Comparison of ENCODE assay signal across 19 mouse cellular contexts in the genomic region with DNA sequence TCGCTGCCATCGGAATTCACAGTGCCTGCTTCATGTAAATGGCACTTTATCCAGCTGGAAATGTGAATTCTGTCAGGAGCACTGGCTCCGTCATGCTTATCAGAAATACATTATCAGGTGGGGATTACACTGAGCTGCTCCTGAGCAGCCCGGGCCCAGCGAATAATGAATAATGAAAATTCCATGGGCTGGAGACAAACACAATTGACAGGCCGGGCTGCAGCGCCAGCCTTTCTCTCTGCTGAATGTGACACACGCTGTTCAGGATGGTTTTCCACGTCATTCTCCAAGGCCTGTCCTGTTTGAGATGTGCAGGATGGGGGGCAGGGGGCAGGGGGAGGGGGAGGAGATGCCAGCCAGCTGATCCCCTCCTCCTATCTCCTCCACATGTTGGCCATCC.
A peak's percentile ranks its signal among the peaks of the same experiment; 100 is the strongest.
DNase-seq lines count a peak whose midpoint lies in the region; ATAC-seq lines count a peak whose summit lies in the region.
"Had no signal": no experiment of that assay in that cellular context is flagged by ENCODE, and none has a peak within 500 bp of the region (broad histone marks: within the 10 kb centered on the region; RNA-seq: fewer than 3 reads in every experiment).

No protein-coding gene starts in this region.

- H3K9me3 ChIP-seq in forebrain, embryonic 10.5 days = no peaks in the 10 kb centered on the region
- H3K9me3 ChIP-seq in forebrain, embryonic 16.5 days (ENCODE audit: control insufficient read depth, low read length) = no peaks in the 10 kb centered on the region
- no peaks in the 10 kb centered on the region for H3K9me3 ChIP-seq in heart, embryonic 16.5 days (replicated peaks; ENCODE audit: control insufficient read depth, low read length)
- H3K9me3 ChIP-seq in hindbrain, embryonic 13.5 days = no peaks in the 10 kb centered on the region
- no peaks in the 10 kb centered on the region for H3K9me3 ChIP-seq in midbrain, embryonic 15.5 days
- H3K9me3 ChIP-seq: embryonic facial prominence, embryonic 12.5 days had no signal

- no peaks in the 10 kb centered on the region for H3K36me3 ChIP-seq in forebrain, embryonic 10.5 days (replicated peaks)
- H3K36me3 ChIP-seq in forebrain, embryonic 16.5 days (ENCODE audit: control insufficient read depth, insufficient read depth) = no peaks in the 10 kb centered on the region
- H3K36me3 ChIP-seq in heart, embryonic 16.5 days (ENCODE audit: control insufficient read depth, insufficient read depth) = no peaks in the 10 kb centered on the region
- H3K36me3 ChIP-seq in hindbrain, embryonic 13.5 days = no peaks in the 10 kb centered on the region
- H3K36me3 ChIP-seq in midbrain, embryonic 15.5 days (replicated peaks) = no peaks in the 10 kb centered on the region
- H3K36me3 ChIP-seq: embryonic facial prominence, embryonic 12.5 days had no signal

- intact Hi-C loops in heart, postnatal 25 days (cut with DNase I) = no loop called here

- no peak for ATAC-seq in forebrain, embryonic 16.5 days
- ATAC-seq in heart, embryonic 16.5 days (replicated peaks; ENCODE audit: extremely low read depth, insufficient read depth, low FRiP score) = no peak
- peak; percentile 46; the same call in 1 of the 2 replicates for ATAC-seq in hindbrain, embryonic 13.5 days (ENCODE audit: low FRiP score)
- ATAC-seq in midbrain, embryonic 15.5 days (replicated peaks) = peak; percentile 84
- ATAC-seq: intestine, postnatal 0 days had no signal

- 0 out of 2 replicates have a peak overlapping the region, but pooled peaks have one; percentile 20 for H3K27ac ChIP-seq in forebrain, embryonic 10.5 days
- H3K27ac ChIP-seq in forebrain, embryonic 16.5 days (ENCODE audit: low read length) = no peak overlapping the region
- H3K27ac ChIP-seq in heart, embryonic 16.5 days (ENCODE audit: low read length) = no peak overlapping the region
- peak overlapping the region; percentile 80 for H3K27ac ChIP-seq in hindbrain, embryonic 13.5 days
- peak overlapping the region; percentile 76 for H3K27ac ChIP-seq in midbrain, embryonic 15.5 days
- H3K27ac ChIP-seq: embryonic facial prominence, embryonic 12.5 days; heart, adult 2 months; kidney, postnatal 0 days had no signal

- H3K9ac ChIP-seq in forebrain, embryonic 16.5 days (replicated peaks; ENCODE audit: low read depth, low read length) = no peak overlapping the region
- H3K9ac ChIP-seq in heart, embryonic 16.5 days (ENCODE audit: low read length) = no peak overlapping the region
- H3K9ac ChIP-seq in hindbrain, embryonic 13.5 days = no peak overlapping the region
- no peak overlapping the region for H3K9ac ChIP-seq in midbrain, embryonic 15.5 days
- H3K9ac ChIP-seq: embryonic facial prominence, embryonic 12.5 days had no signal

- H3K27me3 ChIP-seq in forebrain, embryonic 10.5 days (ENCODE audit: poor library complexity, severe bottlenecking) = no peaks in the 10 kb centered on the region
- no peaks in the 10 kb centered on the region for H3K27me3 ChIP-seq in forebrain, embryonic 16.5 days (replicated peaks; ENCODE audit: control insufficient read depth, insufficient read depth, low read length)
- H3K27me3 ChIP-seq in heart, embryonic 16.5 days (ENCODE audit: control insufficient read depth, insufficient read depth, low read length) = no peaks in the 10 kb centered on the region
- no peaks in the 10 kb centered on the region for H3K27me3 ChIP-seq in hindbrain, embryonic 13.5 days
- H3K27me3 ChIP-seq in midbrain, embryonic 15.5 days (replicated peaks) = no peaks in the 10 kb centered on the region
- H3K27me3 ChIP-seq: embryonic facial prominence, embryonic 12.5 days had no signal

- no peak overlapping the region for H3K4me2 ChIP-seq in forebrain, embryonic 16.5 days (ENCODE audit: low read length)
- H3K4me2 ChIP-seq in heart, embryonic 16.5 days (ENCODE audit: low read depth, low read length) = peak overlapping the region; percentile 5; the same call in 1 of the 2 replicates
- no peak overlapping the region for H3K4me2 ChIP-seq in hindbrain, embryonic 13.5 days
- H3K4me2 ChIP-seq in midbrain, embryonic 15.5 days = peak overlapping the region; percentile 22; the same call in 1 of the 2 replicates
- H3K4me2 ChIP-seq: embryonic facial prominence, embryonic 12.5 days had no signal

- no peak overlapping the region for H3K4me3 ChIP-seq in forebrain, embryonic 10.5 days
- no peak overlapping the region for H3K4me3 ChIP-seq in forebrain, embryonic 16.5 days (replicated peaks; ENCODE audit: low read length)
- H3K4me3 ChIP-seq in heart, embryonic 16.5 days (ENCODE audit: low read length) = no peak overlapping the region
- no peak overlapping the region for H3K4me3 ChIP-seq in hindbrain, embryonic 13.5 days
- no peak overlapping the region for H3K4me3 ChIP-seq in midbrain, embryonic 15.5 days
- H3K4me3 ChIP-seq: embryonic facial prominence, embryonic 12.5 days; heart, adult 2 months had no signal

- no peak for DNase-seq in forebrain, embryonic 10.5 days (ENCODE audit: extremely low spot score, low spot score)
- no peak for DNase-seq in heart, postnatal 25 days (ENCODE audit: low spot score)
- DNase-seq in adrenal gland, postnatal 4 days (ENCODE audit: low spot score in 2 of 2) = no peak
- DNase-seq in testis, postnatal 14 days (ENCODE audit: low spot score) = no peak
- DNase-seq: adrenal gland, adult 8-10 months; cerebellum, adult 18-20 months; heart, adult 2 months; layer of hippocampus, postnatal 36 days; liver; lung, adult 2 months; lung, postnatal 36 days; thymus, postnatal 36 days had no signal

- H3K4me1 ChIP-seq in forebrain, embryonic 10.5 days = peaks cover 6% of the 10 kb centered on the region
- H3K4me1 ChIP-seq in forebrain, embryonic 16.5 days (replicated peaks; ENCODE audit: control insufficient read depth, insufficient read depth, low read length) = no peaks in the 10 kb centered on the region
- H3K4me1 ChIP-seq in heart, embryonic 16.5 days (ENCODE audit: control insufficient read depth, insufficient read depth, low read length) = 0 out of 2 replicates have a peak, but pooled peaks cover 2% of the 10 kb centered on the region
- peaks cover 9% of the 10 kb centered on the region for H3K4me1 ChIP-seq in hindbrain, embryonic 13.5 days (replicated peaks)
- H3K4me1 ChIP-seq in midbrain, embryonic 15.5 days = peaks cover 8% of the 10 kb centered on the region
- H3K4me1 ChIP-seq: embryonic facial prominence, embryonic 12.5 days had no signal

- 59% methylated on average over 9 of the region's 9 CpGs for WGBS in forebrain, embryonic 10.5 days
- WGBS in forebrain, embryonic 16.5 days = 35% methylated on average over 9 of the region's 9 CpGs
- WGBS in heart, embryonic 16.5 days = 23% methylated on average over 9 of the region's 9 CpGs
- 29% methylated on average over 9 of the region's 9 CpGs for WGBS in hindbrain, embryonic 13.5 days
- 26% methylated on average over 9 of the region's 9 CpGs for WGBS in midbrain, embryonic 15.5 days

Comparison
In these comparisons a context has a peak if more than half of its experiments do, and no peak if none do; other contexts are left out.
1. H3K27ac ChIP-seq: peak in forebrain, embryonic 10.5 days (single experiment), hindbrain, embryonic 13.5 days (single experiment) and midbrain, embryonic 15.5 days (single experiment); none in forebrain, embryonic 16.5 days (single experiment) and heart, embryonic 16.5 days (single experiment).
2. ATAC-seq: peak in hindbrain, embryonic 13.5 days (single experiment) and midbrain, embryonic 15.5 days (single experiment); none in forebrain, embryonic 16.5 days (single experiment) and heart, embryonic 16.5 days (single experiment).
3. H3K4me2 ChIP-seq: peak in heart, embryonic 16.5 days (single experiment) and midbrain, embryonic 15.5 days (single experiment); none in forebrain, embryonic 16.5 days (single experiment) and hindbrain, embryonic 13.5 days (single experiment).